Mouse (Mus musculus) embryonic fibroblast, embryonic 13.5 days (primary cell): ENCODE measurements around the gene Mef2c.

Experiments
- CTCF ChIP-seq: IDR thresholded peaks from 2 replicates; pipeline ENCODE4 v1.5.1; 2011; ENCODE audit warnings: mild to moderate bottlenecking, control low read depth, low read length, moderate library complexity, borderline replicate concordance; ENCODE audit not compliant: insufficient read depth
- POLR2A ChIP-seq: IDR thresholded peaks from 2 replicates; pipeline ENCODE4 v1.6.1; 2011; ENCODE audit warnings: low read depth, mild to moderate bottlenecking, control low read depth, low read length, moderate library complexity

- TF ChIP-seq POLR2A (no peak), CTCF (no peak)
Measured at GRCm38 (mm10) chr13:83615875-83616274, 112.0 kb downstream of the Mef2c start.
